Mouse (Mus musculus) liver, postnatal 0 days (tissue): ENCODE measurements around the gene Hnrnpa1.

Source experiments
- CTCF ChIP-seq: sonication (generic); IDR thresholded peaks from 2 replicates; pipeline ENCODE4 v1.5.1; 2016; ENCODE audit warnings: antibody characterized with exemption, low read depth
- EP300 ChIP-seq: IDR thresholded peaks from 2 replicates; pipeline ENCODE4 v1.6.1; 2016; ENCODE audit warnings: antibody characterized with exemption, low read depth, mild to moderate bottlenecking

DNA sequence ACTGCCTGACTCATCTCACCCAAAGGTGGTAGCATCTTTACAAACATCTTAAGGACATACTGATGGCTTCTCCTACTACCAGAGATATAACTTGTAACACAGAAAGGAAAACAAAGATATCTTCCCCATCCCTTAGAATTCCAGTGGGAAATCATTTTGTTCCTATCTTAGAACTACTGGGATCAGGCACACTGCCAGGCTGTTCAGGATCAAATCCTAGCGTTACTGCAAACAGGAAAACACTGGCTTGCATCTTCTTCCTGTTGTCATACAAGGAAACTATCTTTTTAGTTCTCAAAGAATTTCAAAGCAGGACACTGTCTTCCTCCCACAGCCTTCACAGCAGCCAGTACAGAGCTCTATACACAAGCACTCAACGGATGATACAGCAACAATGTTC, 46.6 kb upstream of the Hnrnpa1 start:
- TF ChIP-seq EP300 = no peak
- no peak for TF ChIP-seq CTCF
